Mouse (Mus musculus) heart, postnatal 0 days (tissue): ENCODE results near the gene Gnai3. TPM values are rescaled to one million over a fixed set of nuclear protein-coding genes. Genes with fewer than 3 reads are reported as not detected.

Source experiments
- ATAC-seq: fragments of 200-750 bp; cut with Nextera tagmentation; 2 replicates; pipeline ENCODE4 v1.8.0; 2017; ENCODE audit warnings: low read depth, moderate number of reproducible peaks, moderate library complexity; ENCODE audit not compliant: insufficient read depth
- DNase-seq: peaks from one replicate; pipeline ENCODE4 v3.0.0-alpha.2; 2016; ENCODE audit warnings: low spot score
- H3K27ac ChIP-seq: fragments of 300-500 bp; sonication (generic); 2 replicates; pipeline ENCODE4 v1.5.1; 2014; ENCODE audit warnings: low read depth, mild to moderate bottlenecking
- H3K27me3 ChIP-seq: fragments of 300-500 bp; sonication (generic); 2 replicates; pipeline ENCODE4 v1.6.1; 2014; ENCODE audit warnings: low read length, mixed read lengths; ENCODE audit not compliant: control insufficient read depth, insufficient read depth
- H3K36me3 ChIP-seq: fragments of 300-500 bp; sonication (generic); replicated peaks from 2 replicates; pipeline ENCODE4 v1.6.1; 2014; ENCODE audit warnings: low read length, mixed read lengths; ENCODE audit not compliant: control insufficient read depth, insufficient read depth
- H3K4me1 ChIP-seq: fragments of 300-500 bp; sonication (generic); 2 replicates; pipeline ENCODE4 v1.6.1; 2014; ENCODE audit warnings: antibody characterized with exemption; ENCODE audit not compliant: control insufficient read depth, insufficient read depth
- H3K4me2 ChIP-seq: fragments of 300-500 bp; sonication (generic); 2 replicates; pipeline ENCODE4 v1.6.1; 2014; ENCODE audit warnings: low read depth, mild to moderate bottlenecking, low read length, moderate library complexity
- H3K4me3 ChIP-seq: fragments of 300-500 bp; sonication (generic); 2 replicates; pipeline ENCODE4 v1.5.1; 2014; ENCODE audit warnings: low read depth, low read length
- H3K9ac ChIP-seq: fragments of 300-500 bp; sonication (generic); replicated peaks from 2 replicates; pipeline ENCODE4 v1.6.1; 2014; ENCODE audit warnings: low read depth, low read length, mixed read lengths
- H3K9me3 ChIP-seq: fragments of 300-500 bp; sonication (generic); replicated peaks from 2 replicates; pipeline ENCODE4 v1.6.1; 2016; ENCODE audit warnings: low read length; ENCODE audit not compliant: control insufficient read depth
- CTCF ChIP-seq: IDR thresholded peaks from 2 replicates; pipeline ENCODE4 v1.5.1; 2016; ENCODE audit warnings: antibody characterized with exemption, control low read depth, low read depth
- EP300 ChIP-seq: IDR thresholded peaks from 2 replicates; pipeline ENCODE4 v1.6.1; 2016; ENCODE audit warnings: antibody characterized with exemption, low read depth
- whole genome bisulfite sequencing: fragments of 180-500 bp; shearing (Covaris S2); extraction: QIAGEN DNeasy Blood & Tissue Kit; methylation state at CpG from one replicate; pipeline ENCODE4 v1.1.7; 2014; 5-methylcytosine and 5-hydroxymethylcytosine counted together
- polyA plus RNA-seq: library from polyadenylated mRNA; unstranded; fragments of >200 nt; fragmentation: Nextera tagmentation; extraction: Ambion mirVana; gene quantifications from 2 replicates; pipeline ENCODE4 v1.2.1, GENCODE M21; 2015
- total RNA-seq: library from RNA; depleted of rRNA; stranded (reverse); fragments of >200 nt; gene quantifications from 2 replicates; pipeline ENCODE4 v1.2.3, GENCODE M21; 2014; ENCODE audit warnings: low replicate concordance

The Gnai3 gene
- total and polyA plus RNA-seq, 2 experiments from 2014 or later, result 30.2 to 35.8 TPM

GRCm38 (mm10) chr3:108113591-108114289 lies 32.2 kb downstream of the Gnai3 start:
- no peaks in the 10 kb centered on the region for H3K9me3 ChIP-seq
- no peak for TF ChIP-seq EP300
- TF ChIP-seq CTCF, result no peak
- H3K4me1 ChIP-seq, result no peaks in the 10 kb centered on the region
- peaks cover 81% of the 10 kb centered on the region for H3K36me3 ChIP-seq
- DNase-seq (no peak), ATAC-seq (no peak)
- H3K4me2 ChIP-seq, result no peak overlapping the region
- no peak overlapping the region for H3K27ac ChIP-seq
- H3K9ac ChIP-seq, result no peak overlapping the region
- no peaks in the 10 kb centered on the region for H3K27me3 ChIP-seq
- 78% methylated on average over 7 of the region's 7 CpGs for WGBS
- H3K4me3 ChIP-seq, result no peak overlapping the region

GRCm38 (mm10) chr3:108112666-108113065 lies 33.3 kb downstream of the Gnai3 start:
- Histone ChIP-seq H3K4me1 (no peaks in the 10 kb centered on the region), H3K27me3 (no peaks in the 10 kb centered on the region), H3K4me2 (no peak overlapping the region), H3K27ac (no peak overlapping the region), H3K9ac (no peak overlapping the region), H3K36me3 (peaks cover 82% of the 10 kb centered on the region), H3K4me3 (no peak overlapping the region), H3K9me3 (no peaks in the 10 kb centered on the region)
- 72% methylated on average over 4 of the region's 4 CpGs for WGBS
- ATAC-seq (no peak), DNase-seq (no peak)
- TF ChIP-seq EP300 (no peak), CTCF (no peak)

GRCm38 (mm10) chr3:108112246-108112645 lies 33.7 kb downstream of the Gnai3 start:
- H3K4me1 ChIP-seq, result no peaks in the 10 kb centered on the region
- TF ChIP-seq EP300 (no peak), CTCF (no peak)
- no peak overlapping the region for H3K27ac ChIP-seq
- H3K36me3 ChIP-seq, result peaks cover 80% of the 10 kb centered on the region
- ATAC-seq (no peak), DNase-seq (no peak)
- H3K4me2 ChIP-seq, result no peak overlapping the region
- 60% methylated on average over 7 of the region's 7 CpGs for WGBS
- H3K9ac ChIP-seq, result no peak overlapping the region
- H3K4me3 ChIP-seq, result no peak overlapping the region
- H3K9me3 ChIP-seq, result no peaks in the 10 kb centered on the region
- H3K27me3 ChIP-seq, result no peaks in the 10 kb centered on the region

- Histone ChIP-seq H3K27ac (no peak overlapping the region), H3K9ac (no peak overlapping the region), H3K4me3 (no peak overlapping the region), H3K4me1 (no peaks in the 10 kb centered on the region), H3K27me3 (no peaks in the 10 kb centered on the region), H3K36me3 (peaks cover 80% of the 10 kb centered on the region), H3K9me3 (no peaks in the 10 kb centered on the region), H3K4me2 (no peak overlapping the region)
- ATAC-seq, result no peak
- TF ChIP-seq CTCF (no peak), EP300 (no peak)
- no peak for DNase-seq
- 71% methylated on average over 5 of the region's 5 CpGs for WGBS
Observed at GRCm38 (mm10) chr3:108111320-108111719, 34.6 kb downstream of the Gnai3 start.

GRCm38 (mm10) chr3:108105281-108105680 lies 40.7 kb downstream of the Gnai3 start:
- Histone ChIP-seq H3K4me2 (no peak overlapping the region), H3K27me3 (no peaks in the 10 kb centered on the region), H3K4me3 (no peak overlapping the region), H3K36me3 (peaks cover 40% of the 10 kb centered on the region), H3K9me3 (no peaks in the 10 kb centered on the region), H3K9ac (no peak overlapping the region), H3K4me1 (0 out of 2 replicates have a peak, but pooled peaks cover 6% of the 10 kb centered on the region), H3K27ac (peak overlapping the region; percentile 15; the same call in 1 of the 2 replicates)
- DNase-seq, result no peak
- peak; percentile 76 for ATAC-seq
- TF ChIP-seq EP300 (no peak), CTCF (peak; percentile 13; the same call in 1 of the 2 replicates)
- 16% methylated on average over 3 of the region's 3 CpGs for WGBS

- no peaks in the 10 kb centered on the region for H3K27me3 ChIP-seq
- DNase-seq (no peak), ATAC-seq (no peak)
- H3K9ac ChIP-seq, result no peak overlapping the region
- WGBS, result 89% methylated on average over 6 of the region's 6 CpGs
- H3K9me3 ChIP-seq, result no peaks in the 10 kb centered on the region
- no peak overlapping the region for H3K4me2 ChIP-seq
- H3K27ac ChIP-seq, result no peak overlapping the region
- H3K4me3 ChIP-seq, result no peak overlapping the region
- H3K36me3 ChIP-seq, result peaks cover 11% of the 10 kb centered on the region; the same call in 1 of the 2 replicates
- H3K4me1 ChIP-seq, result 0 out of 2 replicates have a peak, but pooled peaks cover 6% of the 10 kb centered on the region
- TF ChIP-seq EP300 (no peak), CTCF (no peak)
Observed at GRCm38 (mm10) chr3:108102075-108102474, 43.9 kb downstream of the Gnai3 start.
